Mouse (Mus musculus) neural tube, embryonic 10.5 days (tissue): ENCODE measurements around the gene Cdh22.

Experiments
- DNase-seq: peaks from one replicate; pipeline ENCODE4 v3.0.0-alpha.2; 2017; ENCODE audit warnings: low spot score; ENCODE audit errors: extremely low spot score

Gene Cdh22

GRCm38 (mm10) chr2:165234613-165235291, at the start of gene Cdh22:
Cdh22 (minus strand) TSS chr2:165234853.
- DNase-seq = peak; percentile 84

DNA sequence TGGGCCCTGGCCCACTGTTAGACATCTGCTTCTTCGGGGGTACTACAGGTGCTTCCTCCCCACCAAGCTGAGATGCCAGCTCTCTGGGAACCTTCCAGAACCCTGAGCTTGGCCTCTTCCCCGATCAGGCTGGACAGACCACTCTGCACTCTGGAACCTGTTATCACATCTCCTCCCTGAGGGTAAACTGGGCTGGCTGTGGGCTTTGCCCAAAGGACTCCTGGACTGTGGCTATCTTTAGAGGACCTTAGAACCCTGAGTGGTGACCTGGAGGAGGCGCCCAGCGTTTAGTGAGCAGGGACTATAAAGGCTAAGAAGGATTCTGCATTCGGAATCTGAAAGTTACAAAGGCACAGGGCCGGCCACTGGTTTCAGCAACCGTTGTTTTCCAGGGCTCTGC, 49.7 kb upstream of the Cdh22 start:
- no peak for DNase-seq

DNA sequence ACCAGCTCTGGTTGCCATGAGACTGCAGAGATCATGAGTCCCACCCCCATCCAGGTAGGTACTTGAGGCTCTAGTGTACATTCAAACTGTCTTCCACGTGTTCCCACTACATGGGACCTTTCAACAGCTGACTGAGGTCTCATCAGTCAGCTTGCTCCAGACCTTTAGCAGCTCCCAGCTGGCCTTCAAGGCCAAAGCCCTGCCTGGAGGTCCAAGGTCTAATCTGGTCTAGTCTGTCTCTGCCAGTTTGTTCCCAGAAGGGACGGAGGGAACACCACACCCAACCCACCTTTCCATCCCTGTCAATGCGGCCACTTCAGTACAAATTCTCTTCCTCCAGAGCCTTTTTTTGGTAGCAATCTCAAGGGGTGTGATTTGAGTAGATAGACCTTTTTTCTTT, 49.0 kb upstream of the Cdh22 start:
- no peak for DNase-seq

GRCm38 (mm10) chr2:165281779-165282311, 47.2 kb upstream of the Cdh22 start:
- DNase-seq = no peak

DNA sequence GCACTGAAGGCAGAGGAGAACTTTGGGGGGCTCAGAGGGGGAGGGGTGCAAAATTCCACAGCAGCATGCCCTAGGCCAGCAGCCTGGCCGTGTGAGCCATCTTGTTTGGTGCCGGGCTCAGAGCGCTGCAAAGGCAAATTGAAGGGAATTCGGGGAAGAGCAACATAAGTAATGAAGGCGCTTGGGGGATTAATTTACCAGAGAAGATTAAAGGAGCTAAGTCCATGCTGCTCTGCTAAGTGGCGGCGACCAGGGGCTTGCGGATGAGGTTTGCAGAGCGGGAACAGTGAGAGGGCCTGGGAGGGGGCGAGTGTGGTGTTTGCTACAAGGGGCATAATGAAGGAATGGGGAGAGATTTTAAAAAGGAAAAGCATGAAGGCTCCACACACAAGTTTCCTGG, 44.7 kb upstream of the Cdh22 start:
- no peak for DNase-seq

GRCm38 (mm10) chr2:165277188-165277740, 42.6 kb upstream of the Cdh22 start:
- no peak for DNase-seq

DNA sequence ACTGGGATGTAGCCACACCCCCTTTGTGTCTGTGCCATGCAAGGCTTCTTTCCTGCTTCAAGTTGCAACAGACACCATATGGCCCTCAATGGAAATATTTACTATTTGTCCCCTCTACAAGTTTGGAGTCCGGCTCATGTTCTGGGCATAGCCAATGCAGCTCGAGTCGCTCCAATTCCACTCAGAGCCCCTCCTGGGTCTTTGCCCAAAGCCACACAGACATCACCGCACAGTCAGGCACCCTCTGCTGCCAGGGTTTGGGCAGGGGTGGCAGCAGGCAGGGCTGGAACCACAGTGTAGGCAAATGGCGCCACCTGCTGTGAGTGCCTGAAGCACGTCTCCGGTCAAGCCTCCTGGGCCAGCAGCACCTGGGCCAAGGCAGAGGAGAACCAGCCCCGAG, 41.2 kb upstream of the Cdh22 start:
- peak; percentile 66 for DNase-seq

GRCm38 (mm10) chr2:165275124-165275640, 40.5 kb upstream of the Cdh22 start:
- DNase-seq = no peak

GRCm38 (mm10) chr2:165273589-165273988, 38.9 kb upstream of the Cdh22 start:
- DNase-seq = no peak

- no peak for DNase-seq
Observed at GRCm38 (mm10) chr2:165271326-165271725, 36.7 kb upstream of the Cdh22 start.

- no peak for DNase-seq
Observed at GRCm38 (mm10) chr2:165270858-165271257, 36.2 kb upstream of the Cdh22 start.

DNA sequence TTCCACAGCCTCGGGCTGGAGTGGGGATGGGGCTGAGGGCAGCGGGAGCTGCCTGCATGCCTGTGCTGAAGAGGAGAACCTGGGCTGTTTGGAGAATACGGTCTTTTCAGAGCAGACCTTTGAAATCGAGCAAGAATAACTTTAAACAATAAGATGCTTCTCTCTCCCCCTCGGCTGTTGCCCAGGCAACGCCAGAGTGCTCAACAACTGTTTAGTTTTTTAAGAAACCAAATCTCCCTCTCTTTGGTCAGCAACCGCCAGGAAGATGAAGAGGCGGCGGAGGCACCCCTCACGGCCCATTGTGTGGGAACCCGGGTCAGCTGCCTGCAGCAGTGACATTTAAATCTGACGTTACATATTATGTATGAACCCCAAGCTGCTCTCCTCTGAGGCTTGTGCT, 32.1 kb upstream of the Cdh22 start:
- no peak for DNase-seq

DNA sequence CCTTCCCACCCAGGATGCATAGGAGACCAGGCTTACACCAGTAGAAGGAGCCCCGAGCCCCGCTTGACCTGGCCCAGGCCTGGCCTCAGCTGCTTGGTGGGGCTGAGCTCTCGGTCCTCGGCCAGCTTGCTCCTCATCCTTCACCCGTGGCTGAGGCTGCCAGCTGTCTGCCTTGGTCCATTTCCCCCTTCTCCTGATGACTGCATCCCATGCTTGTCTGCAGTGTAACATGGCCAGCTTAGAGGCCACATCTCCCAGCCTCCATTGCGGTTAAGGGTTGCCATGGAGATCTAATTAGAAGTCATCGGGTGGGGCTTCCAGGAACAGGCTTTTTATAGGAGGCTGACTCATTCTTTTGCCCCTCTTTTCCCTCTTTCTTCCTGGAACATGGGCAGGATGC, 29.2 kb upstream of the Cdh22 start:
- no peak for DNase-seq

DNA sequence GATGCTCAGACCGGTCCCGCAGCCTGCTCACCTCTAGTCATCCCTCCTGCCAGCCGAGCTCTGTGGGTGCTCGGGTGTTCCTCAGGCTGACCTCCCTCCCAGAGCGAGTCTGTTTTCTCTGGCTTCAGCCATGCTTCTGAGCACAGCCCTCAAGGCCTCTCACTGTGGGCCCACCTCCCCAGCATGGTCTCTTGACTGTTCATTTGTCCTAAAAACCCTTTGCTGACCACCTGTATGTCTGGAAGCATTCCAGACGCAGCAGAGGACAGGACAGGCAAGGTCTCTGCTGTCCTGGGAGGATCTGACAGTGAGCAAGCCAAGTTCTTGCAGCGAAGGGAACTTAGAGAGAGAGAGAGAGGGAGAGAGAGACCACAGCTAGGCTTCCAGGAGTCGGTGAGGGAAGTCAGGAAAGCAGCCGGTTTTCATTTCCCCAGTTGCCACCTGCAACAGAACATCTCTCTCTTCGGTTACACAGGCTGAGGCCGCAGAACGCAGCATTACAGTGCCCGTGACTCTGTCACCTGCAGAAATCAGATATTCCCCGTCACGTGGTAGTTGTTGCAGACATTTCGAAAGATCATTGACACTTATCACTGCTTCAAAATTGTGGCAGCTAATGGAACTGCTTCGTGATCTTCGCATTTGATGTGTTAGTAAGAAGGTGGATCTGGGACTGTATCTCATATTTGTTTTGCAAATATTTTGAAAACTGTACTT, 27.8 kb upstream of the Cdh22 start:
- DNase-seq = no peak

GRCm38 (mm10) chr2:165259859-165260258, 25.2 kb upstream of the Cdh22 start:
- no peak for DNase-seq

- no peak for DNase-seq
Observed at GRCm38 (mm10) chr2:165258321-165258720, 23.7 kb upstream of the Cdh22 start.

DNA sequence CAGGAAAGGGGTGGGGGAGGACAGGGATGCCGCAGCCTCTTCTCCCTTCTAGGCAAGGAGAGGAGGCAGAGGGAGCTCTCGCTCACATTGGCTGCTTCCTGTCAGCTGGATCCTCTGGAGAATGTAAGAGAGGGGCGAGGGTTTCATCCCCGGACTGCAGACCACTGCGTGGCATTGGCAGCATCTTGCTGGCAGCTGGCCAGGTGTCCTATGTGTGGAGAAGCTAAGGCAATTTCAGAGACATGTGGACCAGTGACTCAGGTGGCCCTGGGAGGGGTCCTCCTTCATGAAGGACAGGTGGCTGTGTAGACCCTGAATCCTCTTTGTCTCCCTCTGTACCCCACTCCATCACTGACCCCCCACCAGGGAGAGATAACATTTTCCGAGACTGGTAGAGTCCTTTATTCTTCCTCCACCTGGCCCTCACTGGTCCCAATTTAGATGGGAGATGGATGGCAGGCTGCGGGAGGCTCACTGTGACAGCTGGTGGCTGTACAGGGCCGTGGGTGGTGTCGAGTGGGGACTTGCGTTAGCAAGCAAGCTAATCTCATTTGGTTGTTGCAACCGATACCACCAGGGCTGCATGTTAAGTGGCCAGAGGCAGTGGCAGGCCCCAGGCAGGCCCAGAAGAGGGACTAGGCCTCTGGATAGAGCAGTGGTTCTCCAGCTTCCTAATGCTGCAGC, 22.6 kb upstream of the Cdh22 start:
- no peak for DNase-seq

DNA sequence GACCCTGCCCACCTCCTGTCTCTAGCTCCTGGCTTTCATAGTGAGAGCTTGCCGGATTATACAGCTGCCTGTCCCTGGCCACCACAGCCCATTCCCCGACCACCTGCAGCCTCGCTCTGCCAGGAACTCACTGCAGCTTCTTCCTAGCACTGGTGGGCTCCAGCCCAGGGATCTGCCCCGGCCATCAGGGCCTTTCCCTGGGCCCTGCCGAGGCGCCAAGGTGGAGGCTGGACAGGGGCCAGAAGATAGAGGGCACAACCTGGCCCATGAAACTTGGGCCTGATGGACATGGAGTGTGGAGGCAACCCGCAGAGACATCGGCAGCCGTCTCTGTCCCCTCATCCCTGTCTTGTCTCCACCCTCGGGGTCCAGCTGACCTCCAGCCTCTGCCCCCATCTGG, 21.6 kb upstream of the Cdh22 start:
- no peak for DNase-seq

DNA sequence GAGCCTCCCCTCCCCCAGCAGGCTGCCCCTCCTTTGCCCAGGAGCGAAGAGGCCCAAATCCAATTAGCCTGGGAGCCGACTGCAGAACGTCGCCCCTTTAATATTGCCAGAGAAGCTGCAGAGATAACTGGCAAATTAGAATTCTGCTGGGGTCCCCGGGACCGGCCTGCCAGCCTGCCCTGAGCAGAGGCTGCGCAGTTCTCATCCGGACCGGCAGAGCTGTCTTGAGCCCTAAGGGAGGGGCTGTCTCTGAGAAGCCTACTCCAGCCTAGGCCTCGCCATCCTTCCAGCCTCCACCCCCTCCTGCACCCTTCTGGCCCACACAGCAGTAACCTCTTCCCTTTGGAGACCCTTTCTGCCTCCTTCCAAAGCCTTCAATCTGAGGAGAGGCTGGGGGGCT, 19.2 kb upstream of the Cdh22 start:
- DNase-seq = no peak

DNA sequence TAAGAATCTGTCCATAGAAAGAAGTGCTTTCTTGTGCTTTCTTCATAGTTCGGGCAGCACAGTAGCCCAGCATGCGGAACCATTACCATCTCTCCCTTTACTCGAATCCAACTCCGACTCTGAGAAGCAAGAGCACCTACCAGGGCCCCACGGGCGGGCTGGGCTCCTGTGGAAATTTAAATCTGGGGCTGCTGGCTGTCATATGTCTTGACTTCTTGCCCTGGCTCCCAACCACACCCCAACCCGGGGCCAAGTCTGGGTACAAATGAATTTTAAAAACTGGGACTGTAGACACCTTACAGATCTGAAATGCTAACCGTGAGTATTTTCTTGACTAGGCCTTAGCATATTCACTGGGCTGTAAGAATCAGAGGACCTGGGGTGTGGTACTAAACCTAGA, 18.6 kb upstream of the Cdh22 start:
- no peak for DNase-seq

GRCm38 (mm10) chr2:165252801-165253200, 18.1 kb upstream of the Cdh22 start:
- no peak for DNase-seq

DNA sequence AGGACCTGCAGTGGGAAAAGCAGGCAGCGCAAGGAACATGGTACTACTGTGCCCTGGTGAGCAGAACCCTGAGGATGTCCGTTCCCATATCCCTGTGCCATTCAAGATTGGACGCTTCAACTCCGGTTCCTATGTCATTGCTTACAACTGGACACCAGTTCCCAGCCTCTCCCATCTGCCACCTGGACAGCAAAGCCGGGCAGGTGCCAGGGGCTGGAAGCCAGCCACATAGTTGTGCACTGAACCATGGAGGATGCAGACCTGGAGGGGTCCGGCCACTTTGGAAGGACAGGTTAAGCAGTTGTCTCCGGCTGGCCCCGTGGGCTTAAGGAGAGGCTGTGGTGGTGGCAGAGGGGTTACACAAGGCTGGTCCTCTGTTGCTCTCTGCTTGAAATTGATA, 17.7 kb upstream of the Cdh22 start:
- no peak for DNase-seq
